Mouse (Mus musculus): ENCODE measurements around the gene Mrln. TPM values are rescaled to one million over a fixed set of nuclear protein-coding genes. Genes with fewer than 3 reads are reported as not detected.

The Mrln gene
- polyA plus RNA-seq, 1 experiment, result 13.1 TPM

DNA sequence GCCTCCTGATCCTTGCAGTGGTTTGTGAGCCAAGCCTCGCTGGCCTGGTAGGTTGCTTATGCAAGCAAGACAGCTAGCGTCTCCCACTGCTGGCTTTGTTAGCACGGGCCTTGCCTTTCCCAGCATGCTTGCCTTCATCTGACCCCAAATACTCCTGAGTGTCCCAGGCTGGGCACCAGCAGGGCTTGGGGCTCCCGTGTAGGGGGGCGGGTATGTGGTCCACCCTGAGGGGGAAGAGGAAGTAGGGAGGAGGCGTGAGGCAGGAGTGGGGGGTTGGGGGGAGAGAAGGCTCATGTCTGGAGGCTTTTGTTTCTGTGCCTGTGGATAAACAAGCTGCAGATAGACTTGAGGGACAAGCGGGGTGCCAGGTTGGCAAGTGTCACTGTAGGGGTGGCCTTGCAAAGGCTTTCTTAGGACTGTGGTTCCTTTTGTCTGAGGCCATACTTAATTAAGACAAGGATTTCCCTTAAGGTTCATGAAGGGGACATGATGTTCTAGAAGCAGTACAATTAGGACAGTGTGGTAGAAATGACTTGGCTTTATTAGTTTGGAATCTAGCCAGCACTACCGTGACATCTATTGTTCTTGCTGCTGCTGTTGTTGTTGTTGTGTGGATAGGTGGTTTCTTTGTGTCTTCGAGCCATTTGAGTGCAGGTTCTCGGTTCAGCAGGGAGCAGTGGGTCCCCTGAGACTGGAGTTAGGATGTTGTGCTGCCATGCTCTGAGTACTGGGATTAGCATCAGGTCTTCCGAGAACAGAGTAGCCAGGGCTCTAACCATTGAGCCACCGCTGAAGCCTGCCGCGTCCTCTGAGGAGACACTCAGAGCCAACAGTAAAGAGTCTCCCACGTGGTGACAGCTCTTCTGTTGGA, 21.0 kb upstream of the Mrln start:
- peaks cover 11% of the 10 kb centered on the region for H3K4me1 ChIP-seq (ENCODE audit: control insufficient read depth, insufficient read depth, low read length)
- WGBS, result 47% methylated on average over 15 of the region's 15 CpGs
- no peaks in the 10 kb centered on the region for H3K27me3 ChIP-seq (ENCODE audit: control insufficient read depth, insufficient read depth, low read length)
- TF ChIP-seq CTCF (IDR thresholded peaks at IDR 0.05; ENCODE audit: borderline replicate concordance, insufficient read depth, low read depth, low read length) (no peak), POLR2A (IDR thresholded peaks at IDR 0.05; ENCODE audit: borderline replicate concordance, insufficient read depth, low read length) (no peak)
- no peak for DNase-seq
- H3K27ac ChIP-seq (ENCODE audit: insufficient read depth, low read length), result no peak overlapping the region
- no peak overlapping the region for H3K4me3 ChIP-seq (replicated peaks; ENCODE audit: insufficient read depth, low read depth, low read length)

DNA sequence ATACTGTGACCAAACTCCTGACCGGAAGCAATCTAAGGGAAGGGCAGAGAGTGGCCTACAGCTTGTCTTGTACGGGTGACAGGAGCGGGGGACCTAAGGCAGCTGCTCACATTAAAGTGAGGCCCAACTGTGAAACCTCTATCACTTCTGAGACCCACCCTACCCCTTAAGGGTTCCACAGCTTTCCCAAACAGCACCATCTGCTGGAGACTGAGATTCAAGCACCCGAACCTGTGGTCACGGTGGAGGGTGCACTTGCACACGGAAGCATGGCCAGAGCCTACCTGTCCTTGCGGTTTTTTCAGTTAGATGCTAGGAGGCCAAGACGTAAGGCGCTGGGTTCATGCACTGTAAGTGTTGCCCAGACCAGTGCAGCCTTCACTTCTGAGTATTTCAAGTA, 18.3 kb upstream of the Mrln start:
- no peaks in the 10 kb centered on the region for H3K27me3 ChIP-seq (ENCODE audit: control insufficient read depth, insufficient read depth, low read length)
- no peak overlapping the region for H3K4me3 ChIP-seq (replicated peaks; ENCODE audit: insufficient read depth, low read depth, low read length)
- H3K27ac ChIP-seq (ENCODE audit: insufficient read depth, low read length), result no peak overlapping the region
- DNase-seq, result peak in 1 of 2 experiments; percentile 45
- 77% methylated on average over 9 of the region's 9 CpGs for WGBS
- H3K4me1 ChIP-seq (ENCODE audit: control insufficient read depth, insufficient read depth, low read length), result peaks cover 11% of the 10 kb centered on the region
- TF ChIP-seq POLR2A (IDR thresholded peaks at IDR 0.05; ENCODE audit: borderline replicate concordance, insufficient read depth, low read length) (no peak), CTCF (IDR thresholded peaks at IDR 0.05; ENCODE audit: borderline replicate concordance, insufficient read depth, low read depth, low read length) (peak; percentile 65)

DNA sequence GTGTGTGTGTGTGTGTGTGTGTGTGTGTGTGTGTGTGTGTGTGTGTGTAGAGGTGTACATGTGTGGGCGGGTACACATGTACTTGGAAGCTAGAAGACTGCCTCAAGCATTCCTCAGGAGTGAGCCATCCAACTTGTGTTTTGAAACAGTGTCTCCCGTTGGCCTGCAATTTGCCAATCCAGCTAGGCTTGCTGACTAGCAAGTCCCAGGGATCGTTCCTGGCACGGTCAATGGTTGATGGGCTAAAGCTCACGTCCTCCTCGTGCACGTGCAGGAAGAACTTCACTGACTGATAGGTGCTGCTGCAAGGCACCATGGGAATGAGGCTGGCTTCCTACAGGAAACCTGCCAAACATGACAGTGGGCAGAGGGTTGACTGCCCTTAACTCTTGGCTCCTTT, 17.9 kb upstream of the Mrln start:
- WGBS, result 74% methylated on average over 7 of the region's 7 CpGs

GRCm38 (mm10) chr10:70189864-70190263, 14.6 kb upstream of the Mrln start:
- Histone ChIP-seq H3K4me1 (ENCODE audit: control insufficient read depth, insufficient read depth, low read length) (peaks cover 2% of the 10 kb centered on the region; the same call in 1 of the 2 replicates), H3K27ac (ENCODE audit: insufficient read depth, low read length) (no peak overlapping the region), H3K27me3 (ENCODE audit: control insufficient read depth, insufficient read depth, low read length) (no peaks in the 10 kb centered on the region), H3K4me3 (replicated peaks; ENCODE audit: insufficient read depth, low read depth, low read length) (no peak overlapping the region)
- DNase-seq, result no peak
- 81% methylated on average over 13 of the region's 13 CpGs for WGBS
- TF ChIP-seq CTCF (IDR thresholded peaks at IDR 0.05; ENCODE audit: borderline replicate concordance, insufficient read depth, low read depth, low read length) (no peak), POLR2A (IDR thresholded peaks at IDR 0.05; ENCODE audit: borderline replicate concordance, insufficient read depth, low read length) (no peak)

More for the DNA sequence above, 17.9 kb upstream of the Mrln start:
- Histone ChIP-seq H3K4me3 (replicated peaks; ENCODE audit: insufficient read depth, low read depth, low read length) (no peak overlapping the region), H3K4me1 (ENCODE audit: control insufficient read depth, insufficient read depth, low read length) (peaks cover 11% of the 10 kb centered on the region), H3K27me3 (ENCODE audit: control insufficient read depth, insufficient read depth, low read length) (no peaks in the 10 kb centered on the region), H3K27ac (ENCODE audit: insufficient read depth, low read length) (no peak overlapping the region)
- TF ChIP-seq POLR2A (IDR thresholded peaks at IDR 0.05; ENCODE audit: borderline replicate concordance, insufficient read depth, low read length), result no peak
- no peak for TF ChIP-seq CTCF (IDR thresholded peaks at IDR 0.05; ENCODE audit: borderline replicate concordance, insufficient read depth, low read depth, low read length)
- DNase-seq, result no peak

DNA sequence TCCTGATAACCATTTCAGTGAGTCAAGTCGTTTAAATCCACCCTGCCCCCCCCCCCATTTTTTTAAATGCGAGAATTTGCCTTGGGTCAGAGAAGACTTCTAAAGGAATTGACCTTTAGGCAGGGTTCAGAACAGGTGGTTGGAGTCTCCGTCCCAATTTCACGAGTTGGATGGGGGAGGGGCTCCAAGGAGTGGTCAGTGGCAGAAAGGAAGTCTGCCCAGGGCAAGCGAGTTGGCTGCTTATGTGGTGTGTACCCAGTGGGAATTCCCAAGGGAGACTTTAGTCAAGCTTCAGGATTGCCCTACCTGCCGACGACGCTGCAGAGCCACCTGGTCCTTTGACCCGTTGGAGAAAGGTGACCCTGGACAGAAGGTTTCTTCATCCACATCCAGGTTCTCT, 10.2 kb upstream of the Mrln start:
- no peak overlapping the region for H3K4me3 ChIP-seq (replicated peaks; ENCODE audit: insufficient read depth, low read depth, low read length)
- TF ChIP-seq POLR2A (IDR thresholded peaks at IDR 0.05; ENCODE audit: borderline replicate concordance, insufficient read depth, low read length), result no peak
- TF ChIP-seq CTCF (IDR thresholded peaks at IDR 0.05; ENCODE audit: borderline replicate concordance, insufficient read depth, low read depth, low read length), result no peak
- no peak for DNase-seq
- 68% methylated on average over 9 of the region's 9 CpGs for WGBS
- H3K27me3 ChIP-seq (ENCODE audit: control insufficient read depth, insufficient read depth, low read length), result no peaks in the 10 kb centered on the region
- no peaks in the 10 kb centered on the region for H3K4me1 ChIP-seq (ENCODE audit: control insufficient read depth, insufficient read depth, low read length)
- H3K27ac ChIP-seq (ENCODE audit: insufficient read depth, low read length), result no peak overlapping the region

GRCm38 (mm10) chr10:70195279-70195678, 9.2 kb upstream of the Mrln start:
- TF ChIP-seq CTCF (IDR thresholded peaks at IDR 0.05; ENCODE audit: borderline replicate concordance, insufficient read depth, low read depth, low read length) (no peak), POLR2A (IDR thresholded peaks at IDR 0.05; ENCODE audit: borderline replicate concordance, insufficient read depth, low read length) (no peak)
- Histone ChIP-seq H3K4me3 (replicated peaks; ENCODE audit: insufficient read depth, low read depth, low read length) (no peak overlapping the region), H3K27ac (ENCODE audit: insufficient read depth, low read length) (no peak overlapping the region), H3K27me3 (ENCODE audit: control insufficient read depth, insufficient read depth, low read length) (no peaks in the 10 kb centered on the region), H3K4me1 (ENCODE audit: control insufficient read depth, insufficient read depth, low read length) (no peaks in the 10 kb centered on the region)
- 84% methylated on average over 7 of the region's 7 CpGs for WGBS
- no peak for DNase-seq

DNA sequence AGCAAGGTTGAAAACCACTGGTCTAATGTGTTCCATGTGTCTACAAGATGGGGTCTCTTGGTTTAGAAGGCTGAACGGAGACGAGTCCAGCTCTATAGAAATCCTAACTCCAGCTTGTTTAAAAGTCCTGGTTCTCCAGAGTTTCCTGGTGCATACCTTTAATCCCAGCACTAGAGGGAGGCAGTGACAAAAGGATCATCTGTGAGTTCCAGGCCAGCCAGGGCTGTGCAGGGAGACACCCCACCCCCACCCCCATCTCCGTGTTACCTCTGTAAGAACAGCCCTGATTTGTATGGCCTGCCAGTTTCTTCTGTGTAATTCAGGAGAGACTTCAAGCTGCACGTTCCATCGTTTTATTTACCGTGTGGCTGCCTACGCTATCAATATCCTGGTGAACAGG, 8.7 kb upstream of the Mrln start:
- Histone ChIP-seq H3K27ac (ENCODE audit: insufficient read depth, low read length) (no peak overlapping the region), H3K4me1 (ENCODE audit: control insufficient read depth, insufficient read depth, low read length) (no peaks in the 10 kb centered on the region), H3K27me3 (ENCODE audit: control insufficient read depth, insufficient read depth, low read length) (no peaks in the 10 kb centered on the region), H3K4me3 (replicated peaks; ENCODE audit: insufficient read depth, low read depth, low read length) (no peak overlapping the region)
- TF ChIP-seq CTCF (IDR thresholded peaks at IDR 0.05; ENCODE audit: borderline replicate concordance, insufficient read depth, low read depth, low read length) (peak; percentile 73; the same call in 1 of the 2 replicates), POLR2A (IDR thresholded peaks at IDR 0.05; ENCODE audit: borderline replicate concordance, insufficient read depth, low read length) (no peak)
- peak in 1 of 2 experiments; percentile 42 for DNase-seq
- 55% methylated on average over 7 of the region's 7 CpGs for WGBS

- Histone ChIP-seq H3K4me1 (ENCODE audit: control insufficient read depth, insufficient read depth, low read length) (no peaks in the 10 kb centered on the region), H3K27ac (ENCODE audit: insufficient read depth, low read length) (no peak overlapping the region), H3K27me3 (ENCODE audit: control insufficient read depth, insufficient read depth, low read length) (no peaks in the 10 kb centered on the region), H3K4me3 (replicated peaks; ENCODE audit: insufficient read depth, low read depth, low read length) (no peak overlapping the region)
- no peak for DNase-seq
- TF ChIP-seq POLR2A (IDR thresholded peaks at IDR 0.05; ENCODE audit: borderline replicate concordance, insufficient read depth, low read length) (no peak), CTCF (IDR thresholded peaks at IDR 0.05; ENCODE audit: borderline replicate concordance, insufficient read depth, low read depth, low read length) (no peak)
- 82% methylated on average over 6 of the region's 6 CpGs for WGBS
Observed at GRCm38 (mm10) chr10:70196666-70197065, 7.8 kb upstream of the Mrln start.
